Mouse (Mus musculus): ENCODE data around the gene Map3k5. TPM values are rescaled to one million over a fixed set of nuclear protein-coding genes. Genes with fewer than 3 reads are reported as not detected.

Gene Map3k5
- total and polyA plus RNA-seq, 3 experiments = 0.35 to 0.97 TPM; not detected in 1

DNA sequence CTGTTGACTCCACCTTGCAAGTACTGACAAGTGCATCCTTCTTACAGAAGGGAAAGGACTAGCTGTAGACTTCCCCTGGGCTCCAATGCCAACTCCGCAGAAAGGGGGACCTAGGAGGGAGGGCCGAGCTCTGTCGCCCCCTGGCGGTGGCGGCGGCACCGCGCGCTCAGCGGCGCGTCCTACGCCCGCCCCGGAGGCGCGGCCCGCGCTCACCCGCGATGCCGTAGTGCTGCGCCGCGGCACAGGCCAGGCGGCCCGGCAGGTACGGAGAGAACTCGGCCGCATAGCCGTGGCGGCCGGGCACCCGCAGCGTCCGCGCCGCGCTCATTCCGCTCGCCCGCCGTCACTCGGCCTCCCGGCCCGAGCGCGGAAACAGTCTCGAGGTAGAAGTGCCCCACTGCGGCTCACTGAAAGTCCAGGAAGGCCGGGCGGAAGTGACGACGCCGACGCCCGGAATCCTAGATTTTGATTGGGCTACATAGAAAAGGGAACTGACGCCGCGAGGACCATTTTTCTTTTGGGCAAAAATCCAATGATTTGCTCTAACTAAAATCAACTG, 26.9 kb upstream of the Map3k5 start, which contains the start of gene Pex7 (continued):
- TF ChIP-seq EP300 (IDR thresholded peaks at IDR 0.05; ENCODE audit: low read depth in 1 of 2, low read length in 2 of 2) (no peak), GATA1 (IDR thresholded peaks at IDR 0.05; ENCODE audit: low read depth, low read length) (no peak), CTCF (IDR thresholded peaks at IDR 0.05 in 2 of 3, conservative IDR thresholded peaks at IDR 0.05 in 1 of 3; ENCODE audit: control insufficient read depth in 1 of 3, insufficient read depth in 1 of 3, low read depth in 2 of 3, low read length in 3 of 3, poor library complexity in 1 of 3, severe bottlenecking in 1 of 3) (peak; percentile 85 to 96 (median 89))

DNA sequence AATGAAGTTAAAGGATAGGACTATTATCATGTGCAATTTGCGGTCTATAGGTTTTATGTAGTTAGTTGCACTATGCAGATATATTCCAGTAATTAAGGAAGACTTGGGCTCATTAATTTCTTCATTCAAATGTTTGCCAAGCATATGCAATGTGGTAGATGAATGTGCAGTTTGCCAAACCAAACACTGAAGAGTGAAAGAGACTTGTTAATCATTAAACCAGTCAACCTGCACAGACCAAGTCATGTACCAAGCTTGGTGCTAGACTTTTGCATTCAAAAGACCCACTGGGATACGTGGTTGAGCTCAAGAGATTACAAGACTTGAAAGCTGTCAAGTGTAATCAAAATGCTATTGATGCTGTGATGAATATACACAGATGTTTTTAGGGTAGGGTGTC, 26.2 kb upstream of the Map3k5 start:
- Histone ChIP-seq H3K9ac (ENCODE audit: control insufficient read depth, low read depth, low read length, poor library complexity, severe bottlenecking) (no peak overlapping the region), H3K36me3 (ENCODE audit: control insufficient read depth in 1 of 2, insufficient read depth in 2 of 2, low read length in 2 of 2) (peaks cover 0 to 4% of the 10 kb centered on the region in 2 experiments; a peak in 2 of 4 replicates), H3K79me2 (ENCODE audit: control insufficient read depth, insufficient read depth, low read length, poor library complexity) (no peaks in the 10 kb centered on the region; the same call in 1 of the 2 replicates), H3K4me3 (ENCODE audit: control insufficient read depth in 1 of 2, insufficient read depth in 1 of 2, low read depth in 2 of 2, low read length in 2 of 2) (no peak overlapping the region), H3K27ac (ENCODE audit: control insufficient read depth, low read depth, low read length) (no peak overlapping the region), H3K4me1 (ENCODE audit: control insufficient read depth in 1 of 2, insufficient read depth in 2 of 2, low read length in 2 of 2) (no peaks in the 10 kb centered on the region; a peak in 1 of 4 replicates), H3K9me3 (replicated peaks; ENCODE audit: insufficient read depth, low read length) (no peaks in the 10 kb centered on the region), H3K27me3 (ENCODE audit: control insufficient read depth in 1 of 2, insufficient read depth in 2 of 2, low read length in 2 of 2) (no peaks in the 10 kb centered on the region; a peak in 1 of 4 replicates)
- no peak for DNase-seq (ENCODE audit: low read depth, low spot score)
- TF ChIP-seq ELF1 (IDR thresholded peaks at IDR 0.05; ENCODE audit: low read depth, low read length) (no peak), ZMIZ1 (IDR thresholded peaks at IDR 0.05; ENCODE audit: low read depth, low read length) (no peak), E2F4 (IDR thresholded peaks at IDR 0.05; ENCODE audit: borderline replicate concordance, low read depth, low read length) (no peak), ZKSCAN1 (IDR thresholded peaks at IDR 0.05; ENCODE audit: low read depth, low read length) (no peak), MAZ (IDR thresholded peaks at IDR 0.05; ENCODE audit: low read depth, low read length) (no peak), USF2 (IDR thresholded peaks at IDR 0.05; ENCODE audit: borderline replicate concordance in 1 of 2, insufficient read depth in 1 of 2, low read depth in 1 of 2, low read length in 2 of 2) (no peak), KAT2A (conservative IDR thresholded peaks at IDR 0.05; ENCODE audit: low read depth, low read length) (no peak), TCF12 (IDR thresholded peaks at IDR 0.05; ENCODE audit: low read depth, low read length) (no peak), GATA1 (IDR thresholded peaks at IDR 0.05; ENCODE audit: low read depth, low read length) (no peak), MYC (IDR thresholded peaks at IDR 0.05; ENCODE audit: low read depth, low read length) (no peak), SMC3 (IDR thresholded peaks at IDR 0.05; ENCODE audit: low read depth, low read length) (no peak), JUND (IDR thresholded peaks at IDR 0.05; ENCODE audit: low read depth, low read length) (no peak), ZC3H11A (IDR thresholded peaks at IDR 0.05; ENCODE audit: low read depth, low read length) (no peak), CHD2 (IDR thresholded peaks at IDR 0.05; ENCODE audit: low read length) (no peak), RCOR1 (IDR thresholded peaks at IDR 0.05; ENCODE audit: low read depth, low read length) (no peak), TAL1 (IDR thresholded peaks at IDR 0.05; ENCODE audit: low read length) (no peak), MAFK (IDR thresholded peaks at IDR 0.05; ENCODE audit: borderline replicate concordance, low read depth, low read length) (no peak), USF1 (IDR thresholded peaks at IDR 0.05; ENCODE audit: low read depth, low read length) (no peak), GABPA (IDR thresholded peaks at IDR 0.05; ENCODE audit: low read depth, low read length) (no peak), RAD21 (IDR thresholded peaks at IDR 0.05; ENCODE audit: low read depth, low read length) (no peak)
